Mouse (Mus musculus): ENCODE results near the gene Rdh8.

DNA sequence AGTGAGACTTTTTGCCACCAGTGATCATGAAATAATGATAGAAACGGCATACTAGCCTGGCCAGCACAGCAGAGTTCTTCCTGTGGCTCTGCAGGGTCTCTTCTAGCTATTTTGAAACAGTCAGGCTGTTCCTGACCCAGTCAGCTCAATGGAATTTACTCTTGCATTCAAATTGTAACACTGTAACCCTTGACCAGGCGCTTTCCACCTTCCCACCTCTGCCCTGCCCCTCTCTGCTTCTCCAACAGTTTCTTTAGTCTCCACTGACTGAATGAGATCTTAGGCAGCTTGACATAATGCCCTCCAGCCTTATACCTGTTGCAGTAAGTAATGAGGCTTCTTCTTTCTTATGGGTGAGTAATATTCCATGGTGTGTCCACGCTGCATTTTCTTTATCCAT lies 48.6 kb downstream of the Rdh8 start:
- TF ChIP-seq CTCF (conservative IDR thresholded peaks at IDR 0.05; ENCODE audit: insufficient read depth, insufficient read length, low read depth, low read length) (no peak), POLR2A (IDR thresholded peaks at IDR 0.05; ENCODE audit: low read depth, low read length) (no peak)
